Mouse (Mus musculus): ENCODE data around the gene Pik3ap1. TPM values are rescaled to one million over a fixed set of nuclear protein-coding genes. Genes with fewer than 3 reads are reported as not detected.

The Pik3ap1 gene
- polyA plus RNA-seq, 1 experiment from 2014 or later, result 1.7 TPM

GRCm38 (mm10) chr19:41244581-41244980 lies 140.3 kb downstream of the Pik3ap1 start:
- H3K9me3 ChIP-seq (replicated peaks; ENCODE audit: control insufficient read depth, low read length), result no peaks in the 10 kb centered on the region
- WGBS, result 68% methylated on average over 6 of the region's 6 CpGs
- no peak overlapping the region for H3K4me2 ChIP-seq (ENCODE audit: low read depth, low read length)
- H3K4me3 ChIP-seq (ENCODE audit: low read length), result no peak overlapping the region
- peaks cover 31% of the 10 kb centered on the region for H3K36me3 ChIP-seq (ENCODE audit: control insufficient read depth, insufficient read depth)
- no peak; the same call in 1 of the 2 replicates for ATAC-seq (replicated peaks; ENCODE audit: extremely low read depth, insufficient read depth, low FRiP score)
- H3K4me1 ChIP-seq (ENCODE audit: control insufficient read depth, insufficient read depth, low read length), result peaks cover 14% of the 10 kb centered on the region
- H3K9ac ChIP-seq (ENCODE audit: low read length), result no peak overlapping the region
- no peak overlapping the region for H3K27ac ChIP-seq (ENCODE audit: low read length)
- H3K27me3 ChIP-seq (ENCODE audit: control insufficient read depth, insufficient read depth, low read length), result no peaks in the 10 kb centered on the region

- no peak overlapping the region for H3K27ac ChIP-seq (ENCODE audit: low read length)
- no peak overlapping the region for H3K4me2 ChIP-seq (ENCODE audit: low read depth, low read length)
- H3K27me3 ChIP-seq (ENCODE audit: control insufficient read depth, insufficient read depth, low read length), result no peaks in the 10 kb centered on the region
- no peaks in the 10 kb centered on the region for H3K4me1 ChIP-seq (ENCODE audit: control insufficient read depth, insufficient read depth, low read length)
- 90% methylated on average over 5 of the region's 5 CpGs for WGBS
- no peak overlapping the region for H3K9ac ChIP-seq (ENCODE audit: low read length)
- ATAC-seq (replicated peaks; ENCODE audit: extremely low read depth, insufficient read depth, low FRiP score), result no peak
- no peaks in the 10 kb centered on the region for H3K9me3 ChIP-seq (replicated peaks; ENCODE audit: control insufficient read depth, low read length)
- no peak overlapping the region for H3K4me3 ChIP-seq (ENCODE audit: low read length)
- peaks cover 40% of the 10 kb centered on the region for H3K36me3 ChIP-seq (ENCODE audit: control insufficient read depth, insufficient read depth)
Measured at GRCm38 (mm10) chr19:41241997-41242396, 142.9 kb downstream of the Pik3ap1 start.

- no peak overlapping the region for H3K4me2 ChIP-seq (ENCODE audit: low read depth, low read length)
- no peaks in the 10 kb centered on the region for H3K27me3 ChIP-seq (ENCODE audit: control insufficient read depth, insufficient read depth, low read length)
- H3K9ac ChIP-seq (ENCODE audit: low read length), result no peak overlapping the region
- H3K27ac ChIP-seq (ENCODE audit: low read length), result no peak overlapping the region
- 0 out of 2 replicates have a peak, but pooled peaks cover 2% of the 10 kb centered on the region for H3K4me1 ChIP-seq (ENCODE audit: control insufficient read depth, insufficient read depth, low read length)
- WGBS, result 75% methylated on average over 4 of the region's 4 CpGs
- no peaks in the 10 kb centered on the region for H3K9me3 ChIP-seq (replicated peaks; ENCODE audit: control insufficient read depth, low read length)
- peaks cover 48% of the 10 kb centered on the region for H3K36me3 ChIP-seq (ENCODE audit: control insufficient read depth, insufficient read depth)
- ATAC-seq (replicated peaks; ENCODE audit: extremely low read depth, insufficient read depth, low FRiP score), result no peak
- no peak overlapping the region for H3K4me3 ChIP-seq (ENCODE audit: low read length)
Measured at GRCm38 (mm10) chr19:41233698-41234097, 151.2 kb downstream of the Pik3ap1 start.

Other genes with a start within 250 kb of the Pik3ap1 start
- 0.12 and 0.20 TPM in 2 replicates for gene Tll2, start 178.3 kb downstream of the Pik3ap1 start, polyA plus RNA-seq (2015; fragmentation: Nextera tagmentation; extraction: Ambion mirVana)
- 87.7 and 95.1 TPM in 2 replicates for gene Tm9sf3, start 121.1 kb downstream of the Pik3ap1 start, polyA plus RNA-seq (2015; fragmentation: Nextera tagmentation; extraction: Ambion mirVana)
- 7.2 and 8.2 TPM in 2 replicates for gene Lcor, start 97.5 kb upstream of the Pik3ap1 start, polyA plus RNA-seq (2015; fragmentation: Nextera tagmentation; extraction: Ambion mirVana)
- 1.4 TPM in 2 replicates for gene Gm340, start 197.3 kb upstream of the Pik3ap1 start, polyA plus RNA-seq (2015; fragmentation: Nextera tagmentation; extraction: Ambion mirVana)

Measured in heart, embryonic 16.5 days (tissue).